Mouse (Mus musculus) MEL (cell line): ENCODE results near the gene Gm20422. TPM values are rescaled to one million over a fixed set of nuclear protein-coding genes. Genes with fewer than 3 reads are reported as not detected.

Experiments
- DNase-seq: peaks from one replicate; pipeline ENCODE4 v3.0.0; 2011; ENCODE audit warnings: low read depth, low spot score
- H3K27ac ChIP-seq: 2 replicates; pipeline ENCODE4 v1.5.1; 2012; ENCODE audit warnings: low read depth, mild to moderate bottlenecking, control low read depth, low read length, moderate library complexity; ENCODE audit not compliant: control insufficient read depth
- H3K27me3 ChIP-seq, 2 experiments: fragments of 150-350 bp in 1 of 2; sonication (generic) in 1 of 2; 2 replicates each; pipeline ENCODE4 v1.6.1; 2012; ENCODE audit warnings: low read length in 2 of 2, mild to moderate bottlenecking in 2 of 2, improper control_type of control experiment in 1 of 2, moderate library complexity in 1 of 2; ENCODE audit not compliant: insufficient read depth in 2 of 2, control insufficient read depth in 1 of 2
- H3K36me3 ChIP-seq, 2 experiments: 2 replicates each; pipeline ENCODE4 v1.6.1; 2012 to 2014; ENCODE audit warnings: low read length in 2 of 2, improper control_type of control experiment in 1 of 2, inconsistent platforms in 1 of 2, mild to moderate bottlenecking in 1 of 2; ENCODE audit not compliant: insufficient read depth in 2 of 2, control insufficient read depth in 1 of 2
- H3K4me1 ChIP-seq, 2 experiments: fragments of 150-350 bp in 1 of 2; sonication (generic) in 1 of 2; 2 replicates each; pipeline ENCODE4 v1.6.1; 2012; ENCODE audit warnings: low read length in 2 of 2, improper control_type of control experiment in 1 of 2, mild to moderate bottlenecking in 1 of 2; ENCODE audit not compliant: insufficient read depth in 2 of 2, control insufficient read depth in 1 of 2
- H3K4me3 ChIP-seq, 2 experiments: fragments of 150-350 bp in 1 of 2; sonication (generic) in 1 of 2; 2 replicates each; pipeline ENCODE4 v1.5.1; 2012; ENCODE audit warnings: low read depth in 2 of 2, low read length in 2 of 2, mild to moderate bottlenecking in 2 of 2, moderate library complexity in 2 of 2, control low read depth in 1 of 2, improper control_type of control experiment in 1 of 2; ENCODE audit not compliant: control insufficient read depth in 1 of 2, insufficient read depth in 1 of 2
- H3K79me2 ChIP-seq: 2 replicates; pipeline ENCODE4 v1.6.1; 2012; ENCODE audit warnings: mild to moderate bottlenecking, low read length, moderate library complexity; ENCODE audit not compliant: control insufficient read depth, poor library complexity, insufficient read depth
- H3K9ac ChIP-seq: 2 replicates; pipeline ENCODE4 v1.6.1; 2012; ENCODE audit warnings: low read depth, mild to moderate bottlenecking, control low read depth, low read length, moderate library complexity; ENCODE audit not compliant: control insufficient read depth, poor library complexity, severe bottlenecking
- H3K9me3 ChIP-seq: fragments of 150-350 bp; sonication (generic); replicated peaks from 2 replicates; pipeline ENCODE4 v1.6.1; 2012; ENCODE audit warnings: mild to moderate bottlenecking, low read length, improper control_type of control experiment, moderate library complexity; ENCODE audit not compliant: insufficient read depth
- BHLHE40 ChIP-seq: IDR thresholded peaks from 2 replicates; pipeline ENCODE4 v1.6.1; 2012; ENCODE audit warnings: low read depth, mild to moderate bottlenecking, inconsistent platforms, low read length, improper control_type of control experiment, borderline replicate concordance
- CTCF ChIP-seq, 3 experiments: IDR thresholded peaks in 2 of 3; conservative IDR thresholded peaks in 1 of 3; 2 replicates each; pipeline ENCODE4 v1.5.1; 2011 to 2012; ENCODE audit warnings: low read length in 3 of 3, low read depth in 2 of 3, mild to moderate bottlenecking in 2 of 3, improper control_type of control experiment in 1 of 3, inconsistent platforms in 1 of 3, mixed read lengths in 1 of 3, moderate library complexity in 1 of 3; ENCODE audit not compliant: control insufficient read depth in 1 of 3, insufficient read depth in 1 of 3, poor library complexity in 1 of 3, severe bottlenecking in 1 of 3
- E2F4 ChIP-seq: IDR thresholded peaks from 2 replicates; pipeline ENCODE4 v1.6.1; 2011; ENCODE audit warnings: low read depth, low read length, improper control_type of control experiment, borderline replicate concordance
- EP300 ChIP-seq, 2 experiments: IDR thresholded peaks; 2 replicates each; pipeline ENCODE4 v1.6.1; 2011; ENCODE audit warnings: improper control_type of control experiment in 2 of 2, low read length in 2 of 2, low read depth in 1 of 2, mild to moderate bottlenecking in 1 of 2
- GABPA ChIP-seq: IDR thresholded peaks from 2 replicates; pipeline ENCODE4 v1.6.1; 2012; ENCODE audit warnings: low read depth, mild to moderate bottlenecking, inconsistent platforms, low read length, improper control_type of control experiment, moderate library complexity
- GATA1 ChIP-seq: IDR thresholded peaks from 2 replicates; pipeline ENCODE4 v1.6.1; 2011; ENCODE audit warnings: low read depth, low read length, improper control_type of control experiment
- HCFC1 ChIP-seq: IDR thresholded peaks from 2 replicates; pipeline ENCODE4 v1.6.1; 2012; ENCODE audit warnings: low read depth, mild to moderate bottlenecking, inconsistent platforms, low read length, improper control_type of control experiment, moderate library complexity
- MAZ ChIP-seq: IDR thresholded peaks from 2 replicates; pipeline ENCODE4 v1.6.1; 2012; ENCODE audit warnings: low read depth, mild to moderate bottlenecking, inconsistent platforms, low read length, improper control_type of control experiment
- MYC ChIP-seq: IDR thresholded peaks from 2 replicates; pipeline ENCODE4 v1.6.1; 2011; ENCODE audit warnings: low read depth, mild to moderate bottlenecking, low read length, improper control_type of control experiment, moderate library complexity
- NRF1 ChIP-seq: IDR thresholded peaks from 2 replicates; pipeline ENCODE4 v1.6.1; 2014; ENCODE audit warnings: low read depth, mild to moderate bottlenecking, inconsistent platforms, low read length, improper control_type of control experiment, moderate library complexity; ENCODE audit not compliant: poor library complexity, insufficient read depth, severe bottlenecking
- POLR2AphosphoS2 ChIP-seq: IDR thresholded peaks from 2 replicates; pipeline ENCODE4 v1.6.1; 2011; ENCODE audit warnings: low read length, improper control_type of control experiment
- POLR2AphosphoS5 ChIP-seq: IDR thresholded peaks from 2 replicates; pipeline ENCODE4 v1.6.1; 2012; ENCODE audit warnings: low read depth, borderline replicate concordance, mild to moderate bottlenecking, inconsistent platforms, low read length, moderate library complexity, mixed read lengths
- RAD21 ChIP-seq: IDR thresholded peaks from 2 replicates; pipeline ENCODE4 v1.6.1; 2011; ENCODE audit warnings: mild to moderate bottlenecking, low read depth, low read length, improper control_type of control experiment
- RCOR1 ChIP-seq: IDR thresholded peaks from 2 replicates; pipeline ENCODE4 v1.6.1; 2012; ENCODE audit warnings: low read depth, mild to moderate bottlenecking, inconsistent platforms, low read length, improper control_type of control experiment
- TBP ChIP-seq: IDR thresholded peaks from 2 replicates; pipeline ENCODE4 v1.8.0; 2011; ENCODE audit warnings: low read depth, low read length, improper control_type of control experiment
- TCF12 ChIP-seq: IDR thresholded peaks from 2 replicates; pipeline ENCODE4 v1.6.1; 2014; ENCODE audit warnings: low read depth, mild to moderate bottlenecking, inconsistent platforms, low read length, improper control_type of control experiment, moderate library complexity
- ZC3H11A ChIP-seq: IDR thresholded peaks from 2 replicates; pipeline ENCODE4 v1.6.1; 2012; ENCODE audit warnings: low read depth, mild to moderate bottlenecking, inconsistent platforms, low read length, improper control_type of control experiment
- ZNF384 ChIP-seq: IDR thresholded peaks from 2 replicates; pipeline ENCODE4 v1.6.1; 2012; ENCODE audit warnings: low read depth, mild to moderate bottlenecking, inconsistent platforms, low read length, improper control_type of control experiment
- polyA plus RNA-seq, 2 experiments: library from polyadenylated mRNA; stranded (reverse) in 1 of 2; unstranded in 1 of 2; fragments of >175 nt in 1 of 2; fragments of >200 nt in 1 of 2; gene quantifications; 2 replicates each; pipeline versions ENCODE4 v1.2.1 to v1.2.4; 2012; ENCODE audit warnings: low replicate concordance in 2 of 2, low read depth in 1 of 2; ENCODE audit not compliant: insufficient read length in 2 of 2, insufficient read depth in 1 of 2, missing spikeins in 1 of 2
- total RNA-seq: library from RNA; depleted of rRNA; stranded (reverse); fragments of 300-350 nt; gene quantifications from 2 replicates; pipeline ENCODE4 v1.2.3, GENCODE M21; 2012

Gm20422 gene
- total and polyA plus RNA-seq, 3 experiments = not detected

DNA sequence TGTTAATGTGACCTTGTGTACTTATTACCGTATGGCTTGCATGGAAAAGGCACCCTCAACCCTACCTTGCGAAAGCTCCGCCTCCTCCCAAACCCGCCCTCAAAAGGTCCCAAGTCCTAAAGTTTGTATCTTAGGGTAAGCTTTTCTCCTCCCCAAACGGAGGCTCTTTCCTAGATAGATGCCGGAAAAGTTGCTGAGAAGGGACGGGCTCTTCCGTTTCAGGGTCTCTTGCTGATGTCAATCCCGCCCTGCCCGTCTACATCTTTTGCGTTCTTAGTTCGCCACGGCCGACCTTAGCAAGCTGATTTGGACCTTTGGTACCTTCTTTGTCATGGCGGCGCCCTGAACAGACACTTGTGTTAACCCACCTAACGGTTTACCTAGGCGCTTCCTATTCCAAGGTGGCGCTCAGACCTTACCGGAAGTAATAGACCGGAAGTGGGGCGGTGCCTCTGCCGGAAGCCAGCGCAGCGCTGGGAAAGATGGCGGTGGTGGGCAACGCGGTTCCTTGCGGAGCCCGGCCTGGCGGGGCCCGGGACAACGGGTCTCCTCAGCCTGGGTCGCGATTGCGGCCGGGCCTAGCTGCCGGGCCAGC is 16.2 kb upstream of the Gm20422 start, which contains the start of the genes Atp13a1 and Zfp866 (continued):
- TF ChIP-seq GABPA (no peak), POLR2AphosphoS5 (no peak), RAD21 (no peak), CTCF (IDR thresholded peaks at IDR 0.05 in 2 of 3, conservative IDR thresholded peaks at IDR 0.05 in 1 of 3; ENCODE audit: control insufficient read depth in 1 of 3, insufficient read depth in 1 of 3, low read depth in 2 of 3, low read length in 3 of 3, poor library complexity in 1 of 3, severe bottlenecking in 1 of 3) (no peak), BHLHE40 (no peak), TBP (peak; percentile 87), TCF12 (peak; percentile 80)

DNA sequence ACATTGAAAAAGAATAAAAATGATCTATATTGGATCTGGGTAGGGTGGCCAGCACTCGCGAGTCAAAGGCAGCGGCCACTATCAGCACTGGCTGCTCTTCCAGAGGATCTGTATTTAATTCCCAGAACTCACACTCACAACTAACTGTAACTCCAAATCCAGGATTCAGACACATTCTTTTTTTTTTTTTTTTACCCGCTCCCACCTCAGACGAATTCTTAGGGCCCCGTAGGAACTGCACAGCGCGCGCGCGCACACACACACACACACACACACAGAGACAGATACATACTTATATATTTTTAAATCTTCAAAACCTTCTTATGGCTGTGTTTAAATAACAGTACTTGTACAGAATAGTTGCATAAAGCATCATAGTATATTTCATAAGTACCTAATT is 15.7 kb upstream of the Gm20422 start:
- H3K4me1 ChIP-seq = peaks cover 4 to 15% of the 10 kb centered on the region in 2 experiments
- peak overlapping the region; percentile 90 for H3K27ac ChIP-seq

DNA sequence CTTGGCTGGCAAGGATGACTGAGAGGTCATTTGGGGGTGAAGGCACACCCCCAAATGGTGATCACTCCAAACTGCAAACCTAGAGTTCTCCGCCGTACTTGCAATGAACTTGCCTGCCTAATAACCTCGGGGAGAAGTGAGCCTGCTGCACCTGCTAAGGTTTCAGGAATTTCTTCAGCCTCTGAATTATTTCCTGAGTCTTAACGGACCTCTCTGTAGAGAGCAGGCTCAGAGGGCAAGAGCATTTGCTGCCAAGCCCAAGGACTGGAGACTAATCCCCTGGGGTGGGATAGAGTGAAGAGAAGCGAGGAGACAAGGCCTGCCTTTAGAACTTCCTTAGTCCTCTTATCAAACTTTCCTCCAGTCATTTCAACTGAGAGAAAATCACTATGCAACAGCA is 15.0 kb upstream of the Gm20422 start:
- Histone ChIP-seq H3K27me3 (no peaks in the 10 kb centered on the region), H3K9ac (peak overlapping the region; percentile 93), H3K27ac (peak overlapping the region; percentile 90), H3K4me3 (peak overlapping the region; percentile 67 to 73), H3K4me1 (peaks cover 4 to 15% of the 10 kb centered on the region in 2 experiments)
- peak; percentile 70 for DNase-seq
- TF ChIP-seq RCOR1 (peak; percentile 22; the same call in 1 of the 2 replicates), TCF12 (peak; percentile 17; the same call in 1 of the 2 replicates), GATA1 (peak; percentile 32; the same call in 1 of the 2 replicates), ZC3H11A (no peak), HCFC1 (0 out of 2 replicates have a peak, but pooled peaks have one; percentile 33), POLR2AphosphoS2 (no peak)
- TF ChIP-seq, all 39 proteins: peak for 4
- peaks cover 31% of the 10 kb centered on the region for H3K79me2 ChIP-seq
- H3K36me3 ChIP-seq = peaks cover 0 to 14% of the 10 kb centered on the region in 2 experiments; a peak in 3 of 4 replicates
- no peaks in the 10 kb centered on the region for H3K9me3 ChIP-seq

More for the DNA sequence above, 15.7 kb upstream of the Gm20422 start:
- no peak for DNase-seq
- peak overlapping the region; percentile 67 to 73 for H3K4me3 ChIP-seq
- TF ChIP-seq MYC (peak; percentile 59; the same call in 1 of the 2 replicates), ZNF384 (peak; percentile 75), EP300 (IDR thresholded peaks at IDR 0.05; ENCODE audit: low read depth in 1 of 2, low read length in 2 of 2) (0 out of 4 replicates have a peak, but pooled peaks of 1 of the 2 experiments have one; percentile 13), MAZ (no peak), E2F4 (peak; percentile 81; the same call in 1 of the 2 replicates), NRF1 (peak; percentile 57)
- H3K36me3 ChIP-seq = peaks cover 0 to 14% of the 10 kb centered on the region in 2 experiments; a peak in 3 of 4 replicates
- no peaks in the 10 kb centered on the region for H3K27me3 ChIP-seq
- H3K9ac ChIP-seq = peak overlapping the region; percentile 93
- H3K79me2 ChIP-seq = peaks cover 31% of the 10 kb centered on the region
- H3K9me3 ChIP-seq = no peaks in the 10 kb centered on the region
